ENCODE assay signal across 8 mouse cellular contexts in genomic region chr4:133039116-133039819, GRCm38 (mm10). TPM values are rescaled to one million over a fixed set of nuclear protein-coding genes. Genes with fewer than 3 reads are reported as not detected.
DNase-seq lines count a peak whose midpoint lies in the region; ATAC-seq and TF ChIP-seq lines count a peak whose summit lies in the region.

No protein-coding gene starts in this region.

- DNase-seq in cerebellum, adult 2 months: no peak
- DNase-seq in cerebellum, adult 9-11 months: no peak
- DNase-seq in brain, embryonic 14.5 days (ENCODE audit: low read depth): peak; percentile 32
- peak; percentile 80 for DNase-seq in limb, embryonic 10.5 days (ENCODE audit: low spot score)
- no peak for DNase-seq in right cerebral cortex, postnatal 14 days

- H3K4me1 ChIP-seq in cerebellum, adult 2 months (ENCODE audit: control insufficient read depth, insufficient read depth, low read length): peaks cover 55% of the 10 kb centered on the region
- H3K4me1 ChIP-seq in heart, embryonic 13.5 days: peaks cover 93% of the 10 kb centered on the region
- peaks cover 89% of the 10 kb centered on the region for H3K4me1 ChIP-seq in limb, embryonic 10.5 days

- H3K9me3 ChIP-seq in heart, embryonic 13.5 days: no peaks in the 10 kb centered on the region
- no peaks in the 10 kb centered on the region for H3K9me3 ChIP-seq in limb, embryonic 10.5 days (replicated peaks)

- no peak for TF ChIP-seq POLR2A in cerebellum, adult 2 months (IDR thresholded peaks at IDR 0.05; ENCODE audit: borderline replicate concordance, insufficient read depth, low read length)
- TF ChIP-seq POLR2A in brain, embryonic 14.5 days (IDR thresholded peaks at IDR 0.05; ENCODE audit: borderline replicate concordance, extremely low read depth, insufficient read depth, insufficient read length, poor library complexity, severe bottlenecking): no peak
- TF ChIP-seq POLR2A in myocyte (IDR thresholded peaks at IDR 0.05; ENCODE audit: insufficient read length, low read depth): peak; percentile 9

- H3ac ChIP-seq in myocyte (ENCODE audit: control insufficient read depth, insufficient read length): peak overlapping the region; percentile 28

- no peak for TF ChIP-seq CTCF in cerebellum, adult 2 months (IDR thresholded peaks at IDR 0.05; ENCODE audit: borderline replicate concordance, insufficient read depth, low read depth, low read length)
- no peak for TF ChIP-seq CTCF in brain, embryonic 14.5 days (IDR thresholded peaks at IDR 0.05; ENCODE audit: borderline replicate concordance, extremely low read depth, insufficient read depth, insufficient read length)

- H3K9ac ChIP-seq in heart, embryonic 13.5 days: peak overlapping the region; percentile 92

- WGBS in cerebellum, adult 2 months: 5% methylated on average over 74 of the region's 77 CpGs
- under 1% methylated on average over 66 of the region's 77 CpGs for WGBS in heart, embryonic 13.5 days
- WGBS in limb, embryonic 10.5 days: under 1% methylated on average over 69 of the region's 77 CpGs

- H3K27ac ChIP-seq in cerebellum, adult 2 months (ENCODE audit: insufficient read depth, low read length): no peak overlapping the region
- peak overlapping the region; percentile 96 for H3K27ac ChIP-seq in heart, embryonic 13.5 days (replicated peaks)
- peak overlapping the region; percentile 93 for H3K27ac ChIP-seq in limb, embryonic 10.5 days

- H3K79me2 ChIP-seq in myocyte (ENCODE audit: control insufficient read depth, insufficient read depth): peaks cover 88% of the 10 kb centered on the region

- H3K4me2 ChIP-seq in heart, embryonic 13.5 days: peak overlapping the region; percentile 95
- peak overlapping the region; percentile 80 for H3K4me2 ChIP-seq in myocyte (ENCODE audit: low read depth)

- H3K36me3 ChIP-seq in heart, embryonic 13.5 days: peaks cover 2% of the 10 kb centered on the region; the same call in 1 of the 2 replicates
- H3K36me3 ChIP-seq in limb, embryonic 10.5 days: peaks cover 22% of the 10 kb centered on the region
- peaks cover 3% of the 10 kb centered on the region for H3K36me3 ChIP-seq in myocyte (ENCODE audit: control insufficient read depth, insufficient read depth)

- ATAC-seq in heart, embryonic 13.5 days (ENCODE audit: extremely low read depth, insufficient number of reproducible peaks, low FRiP score, low TSS enrichment): peak; percentile 20; the same call in 1 of the 2 replicates
- ATAC-seq in inflammation-experienced regulatory T-cells, adult 6 months: no peak

- no peaks in the 10 kb centered on the region for H3K27me3 ChIP-seq in cerebellum, adult 2 months (ENCODE audit: control insufficient read depth, insufficient read depth, low read length)
- H3K27me3 ChIP-seq in heart, embryonic 13.5 days (replicated peaks): no peaks in the 10 kb centered on the region
- H3K27me3 ChIP-seq in limb, embryonic 10.5 days (ENCODE audit: low read depth, poor library complexity, severe bottlenecking): peaks cover 8% of the 10 kb centered on the region; the same call in 1 of the 2 replicates
- H3K27me3 ChIP-seq in myocyte (ENCODE audit: control insufficient read depth, insufficient read depth, insufficient read length): no peaks in the 10 kb centered on the region

- H3K4me3 ChIP-seq in cerebellum, adult 2 months (replicated peaks; ENCODE audit: insufficient read depth, low read depth, low read length): peak overlapping the region; percentile 44
- H3K4me3 ChIP-seq in heart, embryonic 13.5 days: peak overlapping the region; percentile 73
- H3K4me3 ChIP-seq in limb, embryonic 10.5 days: peak overlapping the region; percentile 79
- peak overlapping the region; percentile 15 for H3K4me3 ChIP-seq in myocyte

TF ChIP-seq in myocyte, 11 proteins besides CTCF, POLR2A, EP300 and RAD21:
- TF ChIP-seq MYOG (IDR thresholded peaks at IDR 0.05; ENCODE audit: control insufficient read depth in 1 of 3, insufficient read depth in 1 of 3, insufficient read length in 2 of 3, low read depth in 2 of 3) (peak in 2 of 3 experiments; percentile 14 to 69), SRF (IDR thresholded peaks at IDR 0.05; ENCODE audit: control insufficient read depth, insufficient read length, low read depth) (no peak), REST (IDR thresholded peaks at IDR 0.05; ENCODE audit: insufficient read depth, insufficient read length) (no peak), MYOD1 (IDR thresholded peaks at IDR 0.05; ENCODE audit: control insufficient read depth in 1 of 3, insufficient read length in 2 of 3, low read depth in 2 of 3) (peak in 1 of 3 experiments; percentile 81), USF1 (IDR thresholded peaks at IDR 0.05; ENCODE audit: low read depth) (no peak)

RNA-seq across cellular contexts. Expression of gene Ahdc1, which starts 28.2 kb away (rescaled TPM):
- polyA plus RNA-seq in cerebellum, adult 2 months (2012; rRNA removed): 30.8 and 34.3 TPM in 2 replicates
- 20.9 and 43.2 TPM in 2 replicates for polyA plus RNA-seq in brain, embryonic 14.5 days (2012; rRNA removed)
- polyA plus RNA-seq in heart, embryonic 13.5 days (2015; fragmentation: Nextera tagmentation; extraction: Ambion mirVana): 6.5 and 6.9 TPM in 2 replicates
- polyA plus RNA-seq in limb, embryonic 10.5 days (2016; fragmentation: Nextera tagmentation; extraction: Ambion mirVana): 13.0 and 13.8 TPM in 2 replicates
- polyA plus RNA-seq in myocyte (2012; fragmentation: generic; extraction: Trizol): 58.2 TPM
- polyA plus RNA-seq in inflammation-experienced regulatory T-cells, adult 6 months (2017; shearing (Covaris generic)): 1 to 10 TPM; 1.6 to 2.4 (median 2.4) TPM

Comparison
In these comparisons a context has a peak if more than half of its experiments do, and no peak if none do; other contexts are left out.
1. DNase-seq: peak in brain, embryonic 14.5 days (single experiment) and limb, embryonic 10.5 days (single experiment); none in cerebellum, adult 2 months (0 of 2), cerebellum, adult 9-11 months (single experiment) and right cerebral cortex, postnatal 14 days (single experiment).
2. H3K4me3 ChIP-seq: peak in every context shown above with its lines; median percentile 79 in limb, embryonic 10.5 days; 73 in heart, embryonic 13.5 days; 44 in cerebellum, adult 2 months; 15 in myocyte.